Mouse (Mus musculus) natural killer cell, adult 2 months (primary cell): Measurements from ENCODE around the gene Inhbe.
A peak's percentile ranks its signal among the peaks of the same experiment; 100 is the strongest.

Source experiments
- DNase-seq, 2 experiments: peaks; one replicate each; pipeline ENCODE4 v3.0.0; 2022; ENCODE audit warnings: low spot score in 2 of 2

Inhbe gene

GRCm38 (mm10) chr10:127353909-127354895 lies at the start of gene Inhbe:
Inhbe (minus strand) TSS chr10:127354411.
- DNase-seq = peak in 1 of 2 experiments; percentile 18

GRCm38 (mm10) chr10:127391774-127392173 lies 37.6 kb upstream of the Inhbe start:
- DNase-seq = no peak

- no peak for DNase-seq
Observed at GRCm38 (mm10) chr10:127381743-127382134, 27.5 kb upstream of the Inhbe start.

GRCm38 (mm10) chr10:127380767-127381742 lies 26.8 kb upstream of the Inhbe start:
- DNase-seq = peak; percentile 50 to 51

GRCm38 (mm10) chr10:127380251-127380691 lies 26.1 kb upstream of the Inhbe start, which contains the start of gene R3hdm2:
R3hdm2 (plus strand) TSS chr10:127380327.
- DNase-seq = peak; percentile 85 to 89

GRCm38 (mm10) chr10:127379654-127380053 lies 25.4 kb upstream of the Inhbe start:
- DNase-seq = no peak

GRCm38 (mm10) chr10:127377700-127378099 lies 23.5 kb upstream of the Inhbe start:
- DNase-seq = no peak

GRCm38 (mm10) chr10:127371023-127371422 lies 16.8 kb upstream of the Inhbe start:
- no peak for DNase-seq

GRCm38 (mm10) chr10:127369834-127370820 lies 15.9 kb upstream of the Inhbe start, which contains the start of gene Inhbc:
Inhbc (minus strand) TSS chr10:127370431.
- DNase-seq = no peak

- DNase-seq = no peak
Observed at GRCm38 (mm10) chr10:127368273-127368672, 14.1 kb upstream of the Inhbe start.

GRCm38 (mm10) chr10:127367116-127367515 lies 12.9 kb upstream of the Inhbe start:
- no peak for DNase-seq

- no peak for DNase-seq
Observed at GRCm38 (mm10) chr10:127360714-127361113, 6.5 kb upstream of the Inhbe start.

- no peak for DNase-seq
Observed at GRCm38 (mm10) chr10:127355336-127355735, 1.1 kb upstream of the Inhbe start.

- no peak for DNase-seq
Observed at GRCm38 (mm10) chr10:127352766-127353165, 1.4 kb downstream of the Inhbe start.

- DNase-seq = no peak
Observed at GRCm38 (mm10) chr10:127352187-127352586, 2.0 kb downstream of the Inhbe start.

GRCm38 (mm10) chr10:127351719-127352118 lies 2.5 kb downstream of the Inhbe start:
- DNase-seq = no peak

GRCm38 (mm10) chr10:127351285-127351595 lies 3.0 kb downstream of the Inhbe start:
- no peak for DNase-seq

GRCm38 (mm10) chr10:127350594-127351284 lies 3.5 kb downstream of the Inhbe start:
- peak; percentile 44 to 63 for DNase-seq

- no peak for DNase-seq
Observed at GRCm38 (mm10) chr10:127349810-127350209, 4.4 kb downstream of the Inhbe start.

GRCm38 (mm10) chr10:127348957-127349356 lies 5.3 kb downstream of the Inhbe start:
- no peak for DNase-seq
